Mouse (Mus musculus): Measurements from ENCODE around the gene Clec10a. TPM values are rescaled to one million over a fixed set of nuclear protein-coding genes. Genes with fewer than 3 reads are reported as not detected.
A peak's percentile ranks its signal among the peaks of the same experiment; 100 is the strongest.

Gene Clec10a
- polyA plus RNA-seq, 1 experiment = 1.1 TPM

GRCm38 (mm10) chr11:70178756-70179155 is 22.8 kb downstream of the Clec10a start:
- Histone ChIP-seq H3K4me3 (ENCODE audit: insufficient read depth, low read length) (no peak overlapping the region), H3K27ac (ENCODE audit: insufficient read depth, low read length) (no peak overlapping the region), H3K4me1 (ENCODE audit: control insufficient read depth, insufficient read depth, low read length) (no peaks in the 10 kb centered on the region)
- TF ChIP-seq POLR2A (IDR thresholded peaks at IDR 0.05; ENCODE audit: extremely low read depth, insufficient read depth, low read length) = no peak
- no peak for TF ChIP-seq CTCF (IDR thresholded peaks at IDR 0.05; ENCODE audit: extremely low read depth, insufficient read depth, low read length)

GRCm38 (mm10) chr11:70179401-70179800 is 23.4 kb downstream of the Clec10a start:
- Histone ChIP-seq H3K4me3 (ENCODE audit: insufficient read depth, low read length) (no peak overlapping the region), H3K27ac (ENCODE audit: insufficient read depth, low read length) (no peak overlapping the region), H3K4me1 (ENCODE audit: control insufficient read depth, insufficient read depth, low read length) (no peaks in the 10 kb centered on the region)
- TF ChIP-seq CTCF (IDR thresholded peaks at IDR 0.05; ENCODE audit: extremely low read depth, insufficient read depth, low read length) (peak; percentile 64), POLR2A (IDR thresholded peaks at IDR 0.05; ENCODE audit: extremely low read depth, insufficient read depth, low read length) (no peak)

GRCm38 (mm10) chr11:70180496-70180895 is 24.5 kb downstream of the Clec10a start:
- TF ChIP-seq CTCF (IDR thresholded peaks at IDR 0.05; ENCODE audit: extremely low read depth, insufficient read depth, low read length) (no peak), POLR2A (IDR thresholded peaks at IDR 0.05; ENCODE audit: extremely low read depth, insufficient read depth, low read length) (no peak)
- Histone ChIP-seq H3K4me1 (ENCODE audit: control insufficient read depth, insufficient read depth, low read length) (no peaks in the 10 kb centered on the region), H3K27ac (ENCODE audit: insufficient read depth, low read length) (no peak overlapping the region), H3K4me3 (ENCODE audit: insufficient read depth, low read length) (no peak overlapping the region)

- no peak for TF ChIP-seq CTCF (IDR thresholded peaks at IDR 0.05; ENCODE audit: extremely low read depth, insufficient read depth, low read length)
- no peak for TF ChIP-seq POLR2A (IDR thresholded peaks at IDR 0.05; ENCODE audit: extremely low read depth, insufficient read depth, low read length)
- Histone ChIP-seq H3K4me1 (ENCODE audit: control insufficient read depth, insufficient read depth, low read length) (no peaks in the 10 kb centered on the region), H3K4me3 (ENCODE audit: insufficient read depth, low read length) (no peak overlapping the region), H3K27ac (ENCODE audit: insufficient read depth, low read length) (no peak overlapping the region)
Observed at GRCm38 (mm10) chr11:70185120-70185519, 29.1 kb downstream of the Clec10a start.

DNA sequence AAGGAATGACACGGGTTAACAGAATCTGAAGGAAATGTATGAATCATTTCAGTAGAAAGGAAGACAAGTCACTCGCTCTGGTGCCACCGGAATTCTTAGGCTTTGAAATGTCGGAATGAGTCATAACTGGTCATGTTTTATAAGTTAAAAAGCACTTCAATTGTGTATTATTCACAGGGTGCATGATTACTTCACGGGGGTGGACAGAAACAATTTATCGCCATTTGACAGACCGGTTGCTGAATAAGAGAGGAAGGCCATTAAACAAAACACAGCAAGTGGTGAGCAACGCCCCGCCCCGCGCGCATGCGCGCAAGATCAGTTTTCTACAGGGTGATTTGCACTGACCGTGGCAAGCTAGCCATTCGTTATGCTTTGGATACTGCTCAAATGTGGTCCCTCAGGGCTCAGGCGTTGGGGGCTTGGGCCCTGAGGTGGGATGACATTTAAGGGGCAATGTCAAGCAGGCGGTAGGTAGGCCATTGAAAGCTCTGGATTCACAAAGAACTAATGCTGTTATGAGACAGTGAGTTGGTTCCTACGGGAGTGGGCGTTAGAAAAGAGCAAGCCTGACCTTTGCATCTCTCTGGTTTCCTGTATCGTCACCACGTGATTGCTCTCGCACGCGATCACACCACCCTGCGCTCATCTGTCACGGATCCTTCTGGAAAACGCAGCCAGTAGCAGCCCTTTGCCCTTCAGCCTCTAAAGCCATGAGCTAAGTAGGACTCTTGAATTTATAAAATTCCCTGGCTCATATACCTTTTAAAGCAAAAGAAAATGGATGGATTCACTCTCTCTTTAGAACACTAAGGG is 33.5 kb downstream of the Clec10a start:
- Histone ChIP-seq H3K27ac (ENCODE audit: insufficient read depth, low read length) (no peak overlapping the region), H3K4me1 (ENCODE audit: control insufficient read depth, insufficient read depth, low read length) (no peaks in the 10 kb centered on the region), H3K4me3 (ENCODE audit: insufficient read depth, low read length) (no peak overlapping the region)
- TF ChIP-seq CTCF (IDR thresholded peaks at IDR 0.05; ENCODE audit: extremely low read depth, insufficient read depth, low read length) (no peak), POLR2A (IDR thresholded peaks at IDR 0.05; ENCODE audit: extremely low read depth, insufficient read depth, low read length) (no peak)

DNA sequence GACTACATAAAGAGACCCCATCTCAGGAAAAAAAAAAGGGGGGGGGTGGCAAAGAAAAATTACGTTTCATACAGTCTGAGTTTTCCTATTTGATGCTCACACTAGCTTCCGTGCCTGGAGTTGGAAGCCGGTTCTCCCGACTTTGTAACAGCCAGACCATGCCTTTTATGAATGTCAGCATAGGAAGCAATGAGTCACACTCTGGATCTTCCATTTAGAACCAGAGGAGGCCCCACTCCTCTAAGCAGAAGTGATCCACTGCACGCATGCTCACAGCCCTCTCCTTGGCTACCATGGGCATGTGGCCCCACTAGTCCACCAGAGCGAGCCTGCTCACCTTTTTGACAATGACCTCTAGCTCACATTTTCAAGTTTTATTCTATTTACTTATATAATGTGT is 35.2 kb downstream of the Clec10a start:
- Histone ChIP-seq H3K4me1 (ENCODE audit: control insufficient read depth, insufficient read depth, low read length) (no peaks in the 10 kb centered on the region), H3K4me3 (ENCODE audit: insufficient read depth, low read length) (no peak overlapping the region), H3K27ac (ENCODE audit: insufficient read depth, low read length) (no peak overlapping the region)
- TF ChIP-seq POLR2A (IDR thresholded peaks at IDR 0.05; ENCODE audit: extremely low read depth, insufficient read depth, low read length) (no peak), CTCF (IDR thresholded peaks at IDR 0.05; ENCODE audit: extremely low read depth, insufficient read depth, low read length) (no peak)

- TF ChIP-seq CTCF (IDR thresholded peaks at IDR 0.05; ENCODE audit: extremely low read depth, insufficient read depth, low read length) (no peak), POLR2A (IDR thresholded peaks at IDR 0.05; ENCODE audit: extremely low read depth, insufficient read depth, low read length) (no peak)
- Histone ChIP-seq H3K4me3 (ENCODE audit: insufficient read depth, low read length) (no peak overlapping the region), H3K4me1 (ENCODE audit: control insufficient read depth, insufficient read depth, low read length) (no peaks in the 10 kb centered on the region), H3K27ac (ENCODE audit: insufficient read depth, low read length) (no peak overlapping the region)
Observed at GRCm38 (mm10) chr11:70192157-70192556, 36.2 kb downstream of the Clec10a start.

- no peak overlapping the region for H3K4me3 ChIP-seq (ENCODE audit: insufficient read depth, low read length)
- TF ChIP-seq POLR2A (IDR thresholded peaks at IDR 0.05; ENCODE audit: extremely low read depth, insufficient read depth, low read length) (no peak), CTCF (IDR thresholded peaks at IDR 0.05; ENCODE audit: extremely low read depth, insufficient read depth, low read length) (no peak)
- no peak overlapping the region for H3K27ac ChIP-seq (ENCODE audit: insufficient read depth, low read length)
- no peaks in the 10 kb centered on the region for H3K4me1 ChIP-seq (ENCODE audit: control insufficient read depth, insufficient read depth, low read length)
Observed at GRCm38 (mm10) chr11:70193354-70194285, 37.6 kb downstream of the Clec10a start.

GRCm38 (mm10) chr11:70198332-70198731 is 42.3 kb downstream of the Clec10a start:
- no peak overlapping the region for H3K4me3 ChIP-seq (ENCODE audit: insufficient read depth, low read length)
- TF ChIP-seq POLR2A (IDR thresholded peaks at IDR 0.05; ENCODE audit: extremely low read depth, insufficient read depth, low read length) = no peak
- TF ChIP-seq CTCF (IDR thresholded peaks at IDR 0.05; ENCODE audit: extremely low read depth, insufficient read depth, low read length) = no peak

More at GRCm38 (mm10) chr11:70198332-70198731, 42.3 kb downstream of the Clec10a start:
- no peak overlapping the region for H3K27ac ChIP-seq (ENCODE audit: insufficient read depth, low read length)
- H3K4me1 ChIP-seq (ENCODE audit: control insufficient read depth, insufficient read depth, low read length) = no peaks in the 10 kb centered on the region

All from cortical plate, adult 2 months (tissue).